Mouse (Mus musculus) forebrain, embryonic 13.5 days (tissue): ENCODE measurements at regions not wholly inside any gene's neighbourhood (a gene's known extent, or its start where the extent isn't known, plus 50 kb on each side); places are given as distances from the start of the nearest gene placed in this dataset.
A peak's percentile ranks its signal among the peaks of the same experiment; 100 is the strongest.
"Not testable (repeated sequence)": the region's sequence is repeated elsewhere in the genome, so short reads cannot be mapped to it uniquely, and the experiment has no call there.

Experiments
- ATAC-seq: fragments of 200-750 bp; cut with Nextera tagmentation; 2 replicates; pipeline ENCODE4 v1.8.0; 2017
- H3K27ac ChIP-seq: fragments of 300-500 bp; sonication (generic); 2 replicates; pipeline ENCODE4 v1.5.1; 2015; ENCODE audit warnings: inconsistent platforms, mild to moderate bottlenecking, moderate library complexity
- H3K27me3 ChIP-seq: fragments of 300-500 bp; sonication (generic); 2 replicates; pipeline ENCODE4 v1.6.1; 2015; ENCODE audit warnings: mild to moderate bottlenecking, inconsistent platforms
- H3K36me3 ChIP-seq: fragments of 300-500 bp; sonication (generic); 2 replicates; pipeline ENCODE4 v1.6.1; 2015; ENCODE audit warnings: mild to moderate bottlenecking, inconsistent platforms; ENCODE audit not compliant: poor library complexity, severe bottlenecking
- H3K4me1 ChIP-seq: fragments of 300-500 bp; sonication (generic); 2 replicates; pipeline ENCODE4 v1.6.1; 2015; ENCODE audit warnings: inconsistent platforms
- H3K4me2 ChIP-seq: fragments of 300-500 bp; sonication (generic); 2 replicates; pipeline ENCODE4 v1.6.1; 2015; ENCODE audit warnings: inconsistent platforms, mild to moderate bottlenecking, moderate library complexity
- H3K4me3 ChIP-seq: fragments of 300-500 bp; sonication (generic); 2 replicates; pipeline ENCODE4 v1.5.1; 2015; ENCODE audit warnings: mild to moderate bottlenecking, inconsistent platforms
- H3K9ac ChIP-seq: fragments of 300-500 bp; sonication (generic); 2 replicates; pipeline ENCODE4 v1.6.1; 2015; ENCODE audit warnings: mild to moderate bottlenecking, inconsistent platforms
- H3K9me3 ChIP-seq: fragments of 300-500 bp; sonication (generic); replicated peaks from 2 replicates; pipeline ENCODE4 v1.6.1; 2016; ENCODE audit warnings: inconsistent platforms
- WGBS: fragments of 180-500 bp; shearing (Covaris S2); methylation state at CpG from one replicate; pipeline ENCODE4 v1.1.7; 2015; 5-methylcytosine and 5-hydroxymethylcytosine counted together

GRCm38 (mm10) chr11:7705312-7705764 is 491.6 kb upstream of the Igfbp3 start:
- no peaks in the 10 kb centered on the region for H3K36me3 ChIP-seq
- no peaks in the 10 kb centered on the region for H3K4me1 ChIP-seq
- no peaks in the 10 kb centered on the region for H3K9me3 ChIP-seq
- no peak overlapping the region for H3K4me2 ChIP-seq
- peak; percentile 89 for ATAC-seq
- WGBS = 79% methylated on average over 3 of the region's 3 CpGs
- H3K9ac ChIP-seq = no peak overlapping the region
- H3K4me3 ChIP-seq = no peak overlapping the region
- no peaks in the 10 kb centered on the region for H3K27me3 ChIP-seq
- no peak overlapping the region for H3K27ac ChIP-seq

GRCm38 (mm10) chr11:7697591-7697990 is 483.9 kb upstream of the Igfbp3 start:
- WGBS = 90% methylated on average over 1 of the region's 1 CpGs

GRCm38 (mm10) chr11:7689701-7690100 is 476.0 kb upstream of the Igfbp3 start:
- H3K36me3 ChIP-seq, H3K27me3 ChIP-seq, H3K27ac ChIP-seq, H3K9me3 ChIP-seq, ATAC-seq, H3K4me1 ChIP-seq, H3K4me3 ChIP-seq, H3K9ac ChIP-seq, H3K4me2 ChIP-seq: not testable (repeated sequence)
- WGBS = 66% methylated on average over 3 of the region's 3 CpGs

More at GRCm38 (mm10) chr11:7697591-7697990, 483.9 kb upstream of the Igfbp3 start:
- H3K9ac ChIP-seq = no peak overlapping the region
- H3K4me1 ChIP-seq = no peaks in the 10 kb centered on the region
- no peak for ATAC-seq
- no peak overlapping the region for H3K4me3 ChIP-seq
- H3K9me3 ChIP-seq = no peaks in the 10 kb centered on the region
- no peak overlapping the region for H3K4me2 ChIP-seq
- H3K27me3 ChIP-seq = no peaks in the 10 kb centered on the region
- no peaks in the 10 kb centered on the region for H3K36me3 ChIP-seq
- H3K27ac ChIP-seq = no peak overlapping the region

GRCm38 (mm10) chr11:7672821-7673220 is 459.1 kb upstream of the Igfbp3 start:
- ATAC-seq = no peak

GRCm38 (mm10) chr11:7630637-7631036 is 416.9 kb upstream of the Igfbp3 start:
- no peaks in the 10 kb centered on the region for H3K9me3 ChIP-seq
- H3K4me1 ChIP-seq = no peaks in the 10 kb centered on the region
- no peak overlapping the region for H3K9ac ChIP-seq
- ATAC-seq = 0 out of 2 replicates have a peak, but pooled peaks have one; percentile 27
- no peak overlapping the region for H3K27ac ChIP-seq
- H3K4me2 ChIP-seq = no peak overlapping the region
- no peak overlapping the region for H3K4me3 ChIP-seq
- H3K36me3 ChIP-seq = no peaks in the 10 kb centered on the region
- H3K27me3 ChIP-seq = no peaks in the 10 kb centered on the region

More at GRCm38 (mm10) chr11:7672821-7673220, 459.1 kb upstream of the Igfbp3 start:
- Histone ChIP-seq H3K4me3 (no peak overlapping the region), H3K9me3 (no peaks in the 10 kb centered on the region), H3K36me3 (no peaks in the 10 kb centered on the region), H3K27me3 (no peaks in the 10 kb centered on the region), H3K27ac (no peak overlapping the region), H3K4me1 (no peaks in the 10 kb centered on the region), H3K9ac (no peak overlapping the region), H3K4me2 (no peak overlapping the region)

DNA sequence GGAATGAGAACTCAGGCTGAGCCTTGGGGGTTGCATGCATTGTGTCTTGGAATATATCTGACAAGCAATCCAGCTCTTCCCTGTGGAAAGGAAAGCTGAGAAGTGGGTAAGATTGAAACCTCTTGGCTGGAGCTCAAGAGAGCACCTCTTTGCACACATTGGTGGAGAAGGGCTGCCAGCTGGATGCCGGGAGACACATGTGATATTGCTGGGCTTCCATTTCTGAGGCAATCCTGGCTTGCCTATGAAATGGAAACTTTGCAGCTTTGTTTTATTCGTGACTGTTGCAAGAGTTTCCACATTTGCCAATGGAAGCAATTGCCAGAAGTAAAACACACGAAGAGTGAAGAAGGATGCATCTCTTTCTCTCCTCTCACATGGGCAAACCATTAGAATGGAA is 411.5 kb upstream of the Igfbp3 start:
- H3K4me1 ChIP-seq = no peaks in the 10 kb centered on the region
- no peak overlapping the region for H3K9ac ChIP-seq
- H3K4me3 ChIP-seq = no peak overlapping the region
- H3K27me3 ChIP-seq = no peaks in the 10 kb centered on the region
- no peak overlapping the region for H3K4me2 ChIP-seq
- H3K9me3 ChIP-seq = no peaks in the 10 kb centered on the region
- 70% methylated on average over 3 of the region's 3 CpGs for WGBS
- H3K27ac ChIP-seq = no peak overlapping the region
- H3K36me3 ChIP-seq = no peaks in the 10 kb centered on the region
- ATAC-seq = no peak

DNA sequence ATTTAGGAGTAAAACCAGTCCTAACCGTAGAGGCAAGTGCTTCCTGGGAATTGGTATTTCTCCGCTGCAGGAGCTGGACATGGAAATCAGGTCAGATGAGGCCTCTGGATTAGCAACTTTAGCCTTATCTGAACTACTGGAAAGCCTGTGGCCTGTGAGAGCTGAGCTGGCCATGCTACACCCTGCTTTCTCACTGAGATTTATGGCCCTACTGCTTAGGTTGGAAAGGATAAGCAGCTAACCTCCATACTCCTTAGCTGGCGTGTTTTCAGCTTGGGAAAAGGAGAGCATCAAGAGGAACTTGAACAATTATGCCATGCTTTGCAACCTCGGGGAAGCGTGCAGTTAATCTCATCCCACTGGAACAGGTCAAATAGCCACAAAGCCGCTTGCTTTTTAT is 406.6 kb upstream of the Igfbp3 start:
- Histone ChIP-seq H3K27me3 (no peaks in the 10 kb centered on the region), H3K36me3 (no peaks in the 10 kb centered on the region), H3K4me2 (no peak overlapping the region), H3K9me3 (no peaks in the 10 kb centered on the region), H3K27ac (no peak overlapping the region), H3K4me1 (no peaks in the 10 kb centered on the region), H3K4me3 (no peak overlapping the region), H3K9ac (no peak overlapping the region)
- no peak for ATAC-seq
- 83% methylated on average over 6 of the region's 6 CpGs for WGBS

- Histone ChIP-seq H3K27ac (no peak overlapping the region), H3K4me2 (no peak overlapping the region), H3K4me3 (no peak overlapping the region), H3K9ac (no peak overlapping the region), H3K36me3 (no peaks in the 10 kb centered on the region), H3K9me3 (no peaks in the 10 kb centered on the region), H3K4me1 (no peaks in the 10 kb centered on the region), H3K27me3 (no peaks in the 10 kb centered on the region)
- 84% methylated on average over 2 of the region's 2 CpGs for WGBS
- ATAC-seq = no peak
These were observed 397.0 kb upstream of the Igfbp3 start for GRCm38 (mm10) chr11:7610752-7611151.

GRCm38 (mm10) chr11:7609921-7610320 is 396.2 kb upstream of the Igfbp3 start:
- no peaks in the 10 kb centered on the region for H3K9me3 ChIP-seq
- H3K4me3 ChIP-seq = no peak overlapping the region
- no peaks in the 10 kb centered on the region for H3K27me3 ChIP-seq
- no peaks in the 10 kb centered on the region for H3K36me3 ChIP-seq
- H3K27ac ChIP-seq = no peak overlapping the region
- no peak overlapping the region for H3K4me2 ChIP-seq
- ATAC-seq = no peak
- no peak overlapping the region for H3K9ac ChIP-seq
- no peaks in the 10 kb centered on the region for H3K4me1 ChIP-seq

DNA sequence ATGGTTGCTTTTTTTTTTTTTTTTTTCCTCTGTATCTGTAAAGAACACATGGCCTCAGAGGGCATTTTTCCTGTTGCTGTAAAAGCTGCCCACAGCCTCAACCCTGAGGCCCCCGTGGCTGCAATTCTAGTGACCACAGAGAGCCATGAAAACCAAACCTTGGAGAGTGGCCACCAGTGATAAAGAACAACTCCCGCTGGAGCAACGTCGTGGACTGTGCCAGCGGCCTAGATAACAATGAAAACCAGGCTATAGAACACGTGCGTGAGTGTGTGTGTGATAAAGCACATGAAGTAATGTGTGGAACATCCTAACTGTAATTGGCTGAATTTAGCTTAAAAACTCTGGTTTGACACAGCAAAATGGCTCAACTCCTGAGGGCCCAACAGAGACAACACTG is 392.9 kb upstream of the Igfbp3 start:
- Histone ChIP-seq H3K27ac (no peak overlapping the region), H3K9me3 (no peaks in the 10 kb centered on the region), H3K4me3 (no peak overlapping the region), H3K36me3 (no peaks in the 10 kb centered on the region), H3K4me1 (no peaks in the 10 kb centered on the region), H3K27me3 (no peaks in the 10 kb centered on the region), H3K9ac (no peak overlapping the region), H3K4me2 (no peak overlapping the region)
- ATAC-seq = no peak
- 93% methylated on average over 7 of the region's 7 CpGs for WGBS

DNA sequence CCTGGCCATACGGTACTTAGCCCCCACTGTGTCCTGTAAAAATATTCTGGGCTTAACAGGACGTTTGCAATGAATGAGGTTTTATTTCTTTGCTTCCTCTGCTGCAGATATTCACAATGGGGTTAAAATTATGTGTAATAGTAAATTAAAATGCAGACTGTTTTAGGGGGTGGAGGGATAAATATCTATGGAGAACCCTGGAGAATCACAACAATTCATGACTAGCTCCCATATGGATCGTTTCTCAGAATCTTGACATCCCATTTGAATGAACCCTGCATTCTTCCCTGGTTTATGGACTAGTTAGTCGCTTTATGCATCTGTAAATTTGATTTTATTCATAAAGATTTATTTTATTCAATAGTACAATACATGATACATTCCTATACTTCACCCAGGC is 378.3 kb upstream of the Igfbp3 start:
- no peaks in the 10 kb centered on the region for H3K4me1 ChIP-seq
- H3K36me3 ChIP-seq = no peaks in the 10 kb centered on the region
- 77% methylated on average over 4 of the region's 4 CpGs for WGBS
- H3K9me3 ChIP-seq = no peaks in the 10 kb centered on the region
- no peak overlapping the region for H3K4me2 ChIP-seq
- H3K4me3 ChIP-seq = no peak overlapping the region
- H3K27ac ChIP-seq = no peak overlapping the region
- no peaks in the 10 kb centered on the region for H3K27me3 ChIP-seq
- no peak for ATAC-seq
- H3K9ac ChIP-seq = no peak overlapping the region

DNA sequence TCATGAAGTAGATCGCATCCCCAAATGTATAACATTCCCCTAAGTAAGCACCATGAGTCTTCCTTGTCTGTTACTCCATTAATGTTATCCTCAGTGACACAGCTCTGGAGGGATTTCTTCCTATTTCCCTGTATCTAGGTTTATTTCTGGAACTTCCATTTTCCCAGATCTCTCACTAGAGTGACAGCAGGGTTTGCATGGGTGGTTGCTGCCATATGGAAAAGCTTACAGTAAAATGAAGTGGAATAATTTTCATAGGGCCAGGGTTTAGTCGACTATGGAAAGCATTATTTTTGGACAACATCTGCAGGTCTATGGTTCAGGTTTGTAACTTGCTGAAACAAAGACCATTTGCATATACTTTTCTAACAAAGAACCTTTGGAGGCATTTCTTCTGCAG is 369.6 kb upstream of the Igfbp3 start:
- Histone ChIP-seq H3K27me3 (no peaks in the 10 kb centered on the region), H3K4me1 (no peaks in the 10 kb centered on the region), H3K4me2 (no peak overlapping the region), H3K27ac (no peak overlapping the region), H3K9me3 (no peaks in the 10 kb centered on the region), H3K4me3 (no peak overlapping the region), H3K36me3 (no peaks in the 10 kb centered on the region), H3K9ac (no peak overlapping the region)
- no peak for ATAC-seq
- WGBS = 93% methylated on average over 2 of the region's 2 CpGs

- Histone ChIP-seq H3K27me3 (no peaks in the 10 kb centered on the region), H3K4me2 (no peak overlapping the region), H3K4me3 (no peak overlapping the region), H3K36me3 (no peaks in the 10 kb centered on the region), H3K9ac (no peak overlapping the region), H3K4me1 (no peaks in the 10 kb centered on the region), H3K9me3 (no peaks in the 10 kb centered on the region), H3K27ac (no peak overlapping the region)
- no peak for ATAC-seq
- WGBS = 73% methylated on average over 1 of the region's 1 CpGs
These were observed 354.8 kb upstream of the Igfbp3 start for GRCm38 (mm10) chr11:7568484-7568883.
